Mouse (Mus musculus): ENCODE measurements around the gene Insl6. TPM values are rescaled to one million over a fixed set of nuclear protein-coding genes. Genes with fewer than 3 reads are reported as not detected.
A peak's percentile ranks its signal among the peaks of the same experiment; 100 is the strongest.

Gene Insl6
- polyA plus RNA-seq, 1 experiment from 2014 or later: 8.6 TPM

DNA sequence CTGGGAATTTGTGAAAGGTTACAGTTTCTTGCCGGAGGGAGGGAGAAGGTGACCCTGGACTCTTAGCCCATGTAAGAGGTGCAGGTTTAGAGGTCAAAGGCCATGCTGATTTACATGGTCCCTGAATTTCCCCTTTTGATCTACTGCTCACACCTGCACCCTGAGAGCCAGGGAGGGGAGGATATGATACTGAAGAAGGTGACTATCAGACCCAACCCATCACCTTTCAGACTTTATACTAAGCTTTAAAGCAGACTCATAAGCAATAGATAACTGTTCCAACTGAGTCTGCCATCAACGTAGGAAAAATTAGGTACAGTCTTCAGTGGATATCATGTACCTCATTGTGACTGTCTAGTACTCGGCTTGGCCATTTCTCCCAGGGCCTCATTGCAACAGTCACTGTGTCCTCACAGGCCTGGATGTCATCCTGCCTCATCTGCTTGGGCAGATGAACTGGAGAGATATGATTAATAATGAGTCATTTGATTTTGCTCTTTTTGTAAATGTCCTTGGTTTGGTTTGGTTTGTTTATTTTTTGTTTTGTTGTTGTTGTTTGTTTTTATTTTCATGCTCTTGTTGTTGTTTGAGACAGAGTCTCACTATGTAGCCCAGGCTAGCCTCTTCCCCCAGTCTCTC lies 43.6 kb upstream of the Insl6 start:
- 87% methylated on average over 3 of the region's 3 CpGs for WGBS
- Histone ChIP-seq H3K9me3 (ENCODE audit: control insufficient read depth, low read length) (no peaks in the 10 kb centered on the region), H3K27me3 (ENCODE audit: control insufficient read depth, insufficient read depth, low read length) (no peaks in the 10 kb centered on the region), H3K4me2 (replicated peaks; ENCODE audit: low read depth, low read length) (no peak overlapping the region), H3K4me1 (replicated peaks; ENCODE audit: control insufficient read depth, insufficient read depth, low read length) (peaks cover 3% of the 10 kb centered on the region; the same call in 1 of the 2 replicates), H3K27ac (ENCODE audit: low read depth, low read length) (no peak overlapping the region), H3K36me3 (ENCODE audit: control insufficient read depth, insufficient read depth, low read length) (no peaks in the 10 kb centered on the region), H3K9ac (ENCODE audit: low read depth, low read length) (no peak overlapping the region), H3K4me3 (ENCODE audit: low read depth, low read length) (no peak overlapping the region)
- DNase-seq (ENCODE audit: low spot score): no peak
- ATAC-seq (ENCODE audit: low FRiP score): no peak

DNA sequence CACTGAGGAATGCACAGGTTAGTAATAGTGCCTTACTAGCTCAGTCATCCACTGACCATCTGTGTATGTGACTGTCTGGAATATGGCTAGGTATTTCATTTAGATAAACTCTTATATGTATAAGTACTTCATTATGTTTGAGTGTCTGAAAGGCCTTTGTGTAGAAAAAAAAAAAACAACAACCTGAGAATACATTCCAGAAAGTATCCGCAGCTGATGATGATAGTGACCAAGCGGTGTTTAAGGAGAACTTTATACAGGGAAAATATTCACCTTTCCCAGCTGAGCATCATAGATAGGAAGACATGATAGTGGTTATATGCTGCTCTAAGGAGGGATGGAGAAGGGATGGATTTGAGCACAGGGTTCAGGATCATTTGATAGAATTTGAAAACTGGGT lies 42.9 kb upstream of the Insl6 start:
- DNase-seq (ENCODE audit: low spot score) (no peak), ATAC-seq (ENCODE audit: low FRiP score) (no peak)
- H3K9me3 ChIP-seq (ENCODE audit: control insufficient read depth, low read length): no peaks in the 10 kb centered on the region
- H3K4me3 ChIP-seq (ENCODE audit: low read depth, low read length): no peak overlapping the region
- no peaks in the 10 kb centered on the region for H3K36me3 ChIP-seq (ENCODE audit: control insufficient read depth, insufficient read depth, low read length)
- no peak overlapping the region for H3K9ac ChIP-seq (ENCODE audit: low read depth, low read length)
- H3K27me3 ChIP-seq (ENCODE audit: control insufficient read depth, insufficient read depth, low read length): no peaks in the 10 kb centered on the region
- 95% methylated on average over 2 of the region's 2 CpGs for WGBS
- H3K4me1 ChIP-seq (replicated peaks; ENCODE audit: control insufficient read depth, insufficient read depth, low read length): peaks cover 3% of the 10 kb centered on the region; the same call in 1 of the 2 replicates
- no peak overlapping the region for H3K4me2 ChIP-seq (replicated peaks; ENCODE audit: low read depth, low read length)
- H3K27ac ChIP-seq (ENCODE audit: low read depth, low read length): no peak overlapping the region

DNA sequence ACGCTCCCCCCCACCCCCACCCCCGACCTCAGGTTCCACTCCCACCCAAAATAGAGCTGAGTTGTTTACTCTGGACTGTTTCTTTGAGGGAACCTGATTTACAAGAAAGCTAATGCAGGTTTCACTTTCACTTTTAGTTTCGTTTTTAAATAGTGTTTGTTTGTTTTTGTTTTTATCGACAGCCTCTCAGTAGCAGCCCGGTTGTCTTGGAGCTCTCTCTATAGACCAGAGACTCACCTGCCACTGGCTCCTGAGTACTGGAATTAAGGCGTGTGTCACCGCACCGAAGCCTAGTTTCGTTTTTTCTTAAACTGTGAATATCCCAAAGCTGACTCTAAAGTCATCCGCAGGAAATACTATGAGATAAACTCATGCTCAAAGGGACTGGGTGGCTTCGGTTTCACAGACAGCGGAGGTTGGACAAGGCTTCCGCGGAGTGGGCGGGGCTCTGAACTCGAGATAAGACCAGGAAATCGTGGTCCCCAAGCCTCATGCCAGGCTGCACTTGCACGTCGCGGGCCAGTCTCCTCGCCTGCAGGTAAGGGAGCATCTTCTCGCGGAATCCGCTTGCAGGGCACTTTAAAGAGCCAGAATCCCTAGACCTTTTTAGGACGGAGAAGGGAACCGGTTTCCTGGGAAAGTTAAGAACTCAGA lies 41.9 kb upstream of the Insl6 start, which contains the start of the genes Plgrkt and Cd274:
Gene Plgrkt (minus strand): TSS at position 422 of the 654 bp plus-strand sequence.
Gene Cd274 (plus strand): TSS at position 487 of the 654 bp plus-strand sequence.
- ATAC-seq (ENCODE audit: low FRiP score): no peak
- 5% methylated on average over 26 of the region's 26 CpGs for WGBS
- peak; percentile 62 for DNase-seq (ENCODE audit: low spot score)
- Histone ChIP-seq H3K4me2 (replicated peaks; ENCODE audit: low read depth, low read length) (peak within 1 kb of the TSS; percentile 67), H3K4me1 (replicated peaks; ENCODE audit: control insufficient read depth, insufficient read depth, low read length) (peaks cover 3% of the 10 kb centered on the region; the same call in 1 of the 2 replicates), H3K27me3 (ENCODE audit: control insufficient read depth, insufficient read depth, low read length) (no peaks in the 10 kb centered on the region), H3K9me3 (ENCODE audit: control insufficient read depth, low read length) (no peaks in the 10 kb centered on the region), H3K4me3 (ENCODE audit: low read depth, low read length) (peak within 1 kb of the TSS; percentile 37), H3K27ac (ENCODE audit: low read depth, low read length) (no peak within 1 kb of the TSS), H3K9ac (ENCODE audit: low read depth, low read length) (peak within 1 kb of the TSS; percentile 19; the same call in 1 of the 2 replicates), H3K36me3 (ENCODE audit: control insufficient read depth, insufficient read depth, low read length) (no peaks in the 10 kb centered on the region)

DNA sequence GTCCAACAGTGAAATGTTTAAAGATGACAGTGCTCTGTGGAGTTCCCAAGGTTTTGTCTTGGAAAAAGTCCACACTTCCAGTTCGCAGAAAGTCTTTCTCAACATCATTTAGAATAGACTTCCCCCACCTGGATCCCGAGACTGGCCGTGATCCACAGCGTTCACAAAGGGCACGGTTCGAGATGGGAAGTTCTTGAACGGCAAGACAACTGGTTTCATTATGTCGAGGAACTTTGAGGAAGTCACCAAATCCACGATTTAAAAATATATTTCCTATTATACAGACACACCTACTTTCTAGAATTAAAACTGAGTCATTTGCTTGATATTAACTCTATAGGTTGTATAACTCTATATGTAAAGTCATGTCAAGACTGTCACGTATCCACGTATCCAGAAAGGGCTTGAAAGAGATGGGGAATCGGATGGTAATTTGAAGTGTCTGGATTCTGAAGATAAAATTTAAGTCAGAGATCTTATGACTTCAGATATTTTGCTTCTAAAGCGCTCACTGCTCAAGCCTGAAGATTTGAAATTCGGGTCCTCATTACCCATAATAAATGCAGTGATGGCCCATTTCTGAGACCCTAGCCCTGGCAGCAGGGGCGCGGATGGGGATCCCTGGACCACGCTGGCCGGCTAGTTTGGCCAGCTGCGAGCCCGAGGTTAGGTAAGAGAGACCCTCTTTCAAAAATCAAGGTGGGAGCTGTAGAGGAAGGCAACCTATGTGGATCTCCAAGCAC lies 41.2 kb upstream of the Insl6 start:
- H3K4me2 ChIP-seq (replicated peaks; ENCODE audit: low read depth, low read length): peak overlapping the region; percentile 67
- peak overlapping the region; percentile 37 for H3K4me3 ChIP-seq (ENCODE audit: low read depth, low read length)
- WGBS: 56% methylated on average over 20 of the region's 20 CpGs
- H3K9ac ChIP-seq (ENCODE audit: low read depth, low read length): no peak overlapping the region
- H3K27me3 ChIP-seq (ENCODE audit: control insufficient read depth, insufficient read depth, low read length): no peaks in the 10 kb centered on the region
- H3K9me3 ChIP-seq (ENCODE audit: control insufficient read depth, low read length): no peaks in the 10 kb centered on the region
- H3K4me1 ChIP-seq (replicated peaks; ENCODE audit: control insufficient read depth, insufficient read depth, low read length): peaks cover 3% of the 10 kb centered on the region; the same call in 1 of the 2 replicates
- ATAC-seq (ENCODE audit: low FRiP score) (no peak), DNase-seq (ENCODE audit: low spot score) (no peak)
- H3K27ac ChIP-seq (ENCODE audit: low read depth, low read length): no peak overlapping the region
- no peaks in the 10 kb centered on the region for H3K36me3 ChIP-seq (ENCODE audit: control insufficient read depth, insufficient read depth, low read length)

DNA sequence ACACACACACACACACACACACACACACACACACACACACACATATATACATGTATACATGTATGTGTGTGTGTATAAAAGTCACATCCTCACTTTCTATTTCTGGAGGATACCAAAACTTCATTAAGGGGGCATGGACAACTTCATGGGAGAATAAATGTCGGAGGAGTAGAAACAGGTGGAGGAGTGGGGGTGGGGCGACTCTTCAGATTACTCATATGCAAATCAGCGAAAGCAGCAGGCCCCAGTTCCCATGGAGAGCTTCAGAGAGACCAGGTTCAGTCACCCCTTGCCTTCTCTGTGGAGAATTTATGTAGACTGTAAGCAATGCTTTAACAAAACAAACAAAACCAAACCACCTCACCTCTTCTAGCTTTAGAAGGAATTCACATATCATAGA lies 39.9 kb upstream of the Insl6 start:
- ATAC-seq (ENCODE audit: low FRiP score) (no peak), DNase-seq (ENCODE audit: low spot score) (no peak)
- no peak overlapping the region for H3K4me3 ChIP-seq (ENCODE audit: low read depth, low read length)
- H3K9ac ChIP-seq (ENCODE audit: low read depth, low read length): no peak overlapping the region
- WGBS: 13% methylated on average over 3 of the region's 3 CpGs
- no peak overlapping the region for H3K27ac ChIP-seq (ENCODE audit: low read depth, low read length)
- H3K9me3 ChIP-seq (ENCODE audit: control insufficient read depth, low read length): no peaks in the 10 kb centered on the region
- H3K4me1 ChIP-seq (replicated peaks; ENCODE audit: control insufficient read depth, insufficient read depth, low read length): peaks cover 3% of the 10 kb centered on the region; the same call in 1 of the 2 replicates
- no peaks in the 10 kb centered on the region for H3K27me3 ChIP-seq (ENCODE audit: control insufficient read depth, insufficient read depth, low read length)
- no peak overlapping the region for H3K4me2 ChIP-seq (replicated peaks; ENCODE audit: low read depth, low read length)
- no peaks in the 10 kb centered on the region for H3K36me3 ChIP-seq (ENCODE audit: control insufficient read depth, insufficient read depth, low read length)

DNA sequence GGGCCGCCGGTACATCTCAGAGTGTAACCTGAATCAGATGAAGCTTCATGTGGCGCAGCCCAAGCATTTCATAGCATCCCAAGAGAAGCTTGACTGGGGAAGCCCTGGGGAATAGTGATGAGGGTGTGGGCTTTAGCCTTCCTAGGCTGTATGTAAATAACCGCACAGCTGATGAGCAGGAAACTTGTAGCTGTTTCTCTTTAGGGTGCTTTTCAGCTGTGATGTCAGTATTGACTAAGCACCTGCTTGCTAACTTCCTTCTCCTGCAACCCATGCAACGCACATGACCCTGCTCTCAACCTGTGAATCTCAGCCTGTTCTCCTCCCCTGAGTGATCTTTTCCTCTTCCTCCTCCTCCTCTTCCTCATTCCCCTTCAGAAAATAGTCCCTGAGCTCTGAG lies 38.9 kb upstream of the Insl6 start:
- no peak overlapping the region for H3K4me2 ChIP-seq (replicated peaks; ENCODE audit: low read depth, low read length)
- no peak overlapping the region for H3K9ac ChIP-seq (ENCODE audit: low read depth, low read length)
- no peaks in the 10 kb centered on the region for H3K27me3 ChIP-seq (ENCODE audit: control insufficient read depth, insufficient read depth, low read length)
- no peaks in the 10 kb centered on the region for H3K9me3 ChIP-seq (ENCODE audit: control insufficient read depth, low read length)
- ATAC-seq (ENCODE audit: low FRiP score) (no peak), DNase-seq (ENCODE audit: low spot score) (no peak)
- H3K27ac ChIP-seq (ENCODE audit: low read depth, low read length): no peak overlapping the region
- H3K4me3 ChIP-seq (ENCODE audit: low read depth, low read length): no peak overlapping the region
- no peaks in the 10 kb centered on the region for H3K36me3 ChIP-seq (ENCODE audit: control insufficient read depth, insufficient read depth, low read length)
- peaks cover 3% of the 10 kb centered on the region; the same call in 1 of the 2 replicates for H3K4me1 ChIP-seq (replicated peaks; ENCODE audit: control insufficient read depth, insufficient read depth, low read length)
- 78% methylated on average over 5 of the region's 5 CpGs for WGBS

DNA sequence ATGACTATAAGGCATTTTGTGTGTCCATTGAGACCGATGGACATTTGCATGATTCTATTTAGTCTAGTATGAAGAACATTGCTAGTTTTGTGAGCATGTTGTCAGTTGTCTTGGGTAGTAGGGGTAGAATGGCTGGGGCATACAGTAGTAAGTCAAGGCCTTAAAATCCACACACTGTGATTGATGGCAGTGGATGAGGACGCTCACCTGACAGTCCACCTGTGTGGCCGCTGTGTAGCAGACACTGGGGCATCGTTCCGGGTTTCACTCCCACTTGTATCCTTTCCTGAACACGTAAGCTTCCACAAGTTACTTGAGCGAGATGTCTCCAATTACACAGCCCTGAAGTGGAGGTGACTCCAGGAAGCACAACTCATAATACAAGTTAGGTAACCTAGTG lies 38.4 kb upstream of the Insl6 start:
- Histone ChIP-seq H3K9ac (ENCODE audit: low read depth, low read length) (no peak overlapping the region), H3K27ac (ENCODE audit: low read depth, low read length) (no peak overlapping the region), H3K36me3 (ENCODE audit: control insufficient read depth, insufficient read depth, low read length) (no peaks in the 10 kb centered on the region), H3K4me3 (ENCODE audit: low read depth, low read length) (no peak overlapping the region), H3K27me3 (ENCODE audit: control insufficient read depth, insufficient read depth, low read length) (no peaks in the 10 kb centered on the region), H3K4me2 (replicated peaks; ENCODE audit: low read depth, low read length) (no peak overlapping the region), H3K4me1 (replicated peaks; ENCODE audit: control insufficient read depth, insufficient read depth, low read length) (peaks cover 3% of the 10 kb centered on the region; the same call in 1 of the 2 replicates), H3K9me3 (ENCODE audit: control insufficient read depth, low read length) (no peaks in the 10 kb centered on the region)
- ATAC-seq (ENCODE audit: low FRiP score): no peak
- no peak for DNase-seq (ENCODE audit: low spot score)
- WGBS: 97% methylated on average over 7 of the region's 7 CpGs

DNA sequence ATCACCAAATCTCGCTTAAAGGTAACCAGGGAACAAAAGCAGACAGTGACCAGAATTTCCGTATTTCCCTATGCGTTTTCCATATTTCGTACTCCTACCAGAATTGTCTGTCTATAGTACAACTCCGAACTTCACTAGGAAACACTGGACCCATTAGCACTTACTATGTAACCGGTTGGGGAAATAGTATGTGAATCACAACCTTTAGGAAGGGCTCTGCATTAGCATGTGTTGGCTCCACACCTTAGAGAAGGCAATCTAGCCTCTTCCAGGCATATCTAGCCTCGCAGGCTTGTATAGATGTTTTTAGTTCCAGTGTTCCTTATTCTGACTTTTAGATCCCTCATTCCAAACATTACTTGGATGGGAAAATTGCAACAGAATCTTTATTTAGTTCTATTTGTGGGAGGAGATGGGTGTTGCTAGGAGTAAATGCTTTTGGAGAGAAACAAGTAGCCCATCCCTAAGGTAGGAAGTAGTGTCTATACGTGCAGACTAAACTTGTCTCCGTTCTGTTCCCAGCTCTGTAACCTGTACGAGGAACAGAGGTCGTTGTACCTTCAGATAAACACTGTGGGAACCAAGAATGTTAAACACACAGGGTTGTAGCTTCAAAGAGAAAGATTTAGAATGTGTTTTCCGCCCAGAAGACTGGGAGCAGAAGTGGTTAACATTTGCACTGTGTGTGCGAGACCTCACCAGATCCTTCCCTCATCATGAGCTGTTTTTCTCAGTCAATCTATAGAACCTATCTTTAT lies 37.2 kb upstream of the Insl6 start:
- peak; percentile 46 for ATAC-seq (ENCODE audit: low FRiP score)
- Histone ChIP-seq H3K9me3 (ENCODE audit: control insufficient read depth, low read length) (no peaks in the 10 kb centered on the region), H3K4me2 (replicated peaks; ENCODE audit: low read depth, low read length) (peak overlapping the region; percentile 65)

More for the DNA sequence above, 37.2 kb upstream of the Insl6 start:
- peak overlapping the region; percentile 13; the same call in 1 of the 2 replicates for H3K9ac ChIP-seq (ENCODE audit: low read depth, low read length)
- H3K36me3 ChIP-seq (ENCODE audit: control insufficient read depth, insufficient read depth, low read length): no peaks in the 10 kb centered on the region
- H3K27me3 ChIP-seq (ENCODE audit: control insufficient read depth, insufficient read depth, low read length): no peaks in the 10 kb centered on the region
- no peak overlapping the region for H3K27ac ChIP-seq (ENCODE audit: low read depth, low read length)
- H3K4me1 ChIP-seq (replicated peaks; ENCODE audit: control insufficient read depth, insufficient read depth, low read length): peaks cover 1% of the 10 kb centered on the region; the same call in 1 of the 2 replicates
- DNase-seq (ENCODE audit: low spot score): no peak
- H3K4me3 ChIP-seq (ENCODE audit: low read depth, low read length): peak overlapping the region; percentile 52
- WGBS: 49% methylated on average over 13 of the region's 13 CpGs

Measured in hindbrain, embryonic 11.5 days (tissue).